Mouse (Mus musculus) urinary bladder, postnatal 25 days (tissue): Measurements from ENCODE around the gene Tmem201.
A peak's percentile ranks its signal among the peaks of the same experiment; 100 is the strongest.

ENCODE experiments used
- DNase-seq: peaks from one replicate; pipeline ENCODE4 v3.0.0; 2022; ENCODE audit warnings: low spot score

Tmem201 gene

DNA sequence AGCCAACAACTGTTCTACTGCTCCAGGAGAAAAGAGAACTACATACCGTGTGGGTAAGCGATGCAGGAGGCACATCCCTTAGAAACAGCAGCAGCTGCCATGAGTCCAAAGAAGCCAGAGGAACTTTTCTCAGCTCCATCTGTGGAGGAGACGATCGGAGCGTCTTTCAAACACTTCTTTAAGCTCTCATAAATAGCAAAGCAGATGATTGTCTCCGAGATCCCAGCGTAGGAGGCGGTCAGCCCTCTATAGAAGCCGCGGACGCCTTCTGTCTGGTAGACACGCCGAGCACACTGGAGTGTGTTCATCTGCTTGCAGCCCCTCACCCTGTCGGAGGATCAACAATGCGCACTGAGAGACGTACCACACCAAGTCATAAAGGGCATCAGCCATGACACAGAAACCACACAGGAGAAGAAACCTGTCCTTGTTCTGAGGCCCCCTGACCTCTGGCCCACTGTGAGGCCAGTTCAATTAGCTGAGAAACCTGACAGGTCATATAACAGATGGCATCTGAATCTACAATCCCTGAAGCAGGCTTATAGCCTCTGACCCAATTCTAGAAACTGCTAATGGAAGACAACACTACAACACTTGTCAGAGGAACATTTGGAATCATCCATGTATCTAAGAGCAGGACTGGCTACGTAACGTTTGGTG lies 11.3 kb upstream of the Tmem201 start:
- DNase-seq, result no peak

DNA sequence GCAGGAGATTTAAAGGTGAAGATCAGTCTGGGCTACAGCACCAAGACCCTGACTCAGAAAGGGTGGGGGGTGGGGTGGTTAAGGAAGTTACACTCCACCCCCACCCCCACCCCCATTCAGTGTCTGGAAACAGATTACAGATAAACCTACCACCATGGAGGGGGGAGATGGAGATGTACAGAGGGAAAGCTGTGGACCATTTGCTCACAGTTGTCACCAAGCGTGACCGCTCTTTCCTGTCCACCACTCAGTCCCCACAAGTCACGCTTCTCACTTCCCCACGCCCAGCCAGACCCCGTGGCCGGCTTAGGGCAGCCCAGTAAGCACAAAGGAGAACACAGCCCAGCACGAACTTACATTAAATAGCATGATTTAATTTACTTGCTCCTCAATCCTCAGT lies 6.3 kb upstream of the Tmem201 start:
- no peak for DNase-seq

DNA sequence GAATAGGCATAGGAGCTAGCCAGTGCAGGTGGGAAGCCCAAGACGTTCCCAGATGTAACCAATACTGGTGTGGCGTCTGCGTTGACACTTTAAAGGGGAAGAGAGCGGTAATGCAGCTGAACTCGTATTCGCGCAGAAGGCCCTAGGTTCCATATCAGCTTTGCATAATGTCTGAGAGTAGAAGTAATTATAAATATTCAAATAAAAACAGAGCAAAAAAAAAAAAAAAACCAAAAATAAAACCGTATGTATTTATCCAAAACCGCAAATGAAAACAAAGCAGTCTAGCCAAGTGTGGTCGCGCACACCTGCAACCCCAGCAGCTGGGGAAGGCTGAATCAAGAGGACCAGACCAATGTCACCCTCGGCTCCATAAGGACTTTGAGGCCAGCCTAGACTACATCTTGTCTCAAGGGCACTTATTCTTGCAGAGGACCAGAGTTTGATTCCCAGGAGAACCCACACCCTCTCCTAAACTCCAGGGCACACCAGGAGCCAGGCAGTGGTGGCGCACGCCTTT lies 4.2 kb upstream of the Tmem201 start:
- no peak for DNase-seq

DNA sequence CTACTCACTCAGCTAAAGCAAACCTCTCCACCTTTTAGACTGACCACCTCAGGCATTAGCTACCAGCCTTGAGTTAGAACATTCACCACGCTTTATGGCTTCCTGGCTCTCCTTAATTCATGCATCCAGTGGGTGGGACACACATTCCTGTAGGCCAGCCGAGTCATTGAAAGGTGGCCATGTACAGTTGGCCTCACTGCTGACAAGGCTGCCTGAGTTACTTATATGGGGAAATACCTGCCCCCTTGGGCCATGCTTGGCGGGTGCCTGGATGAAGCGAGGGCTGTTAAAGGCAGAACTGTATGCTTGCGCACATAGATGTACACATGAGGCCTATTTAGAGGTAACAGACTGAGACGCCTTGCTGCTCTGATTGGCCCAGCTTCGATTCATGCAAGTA lies 2.5 kb upstream of the Tmem201 start:
- DNase-seq, result no peak

DNA sequence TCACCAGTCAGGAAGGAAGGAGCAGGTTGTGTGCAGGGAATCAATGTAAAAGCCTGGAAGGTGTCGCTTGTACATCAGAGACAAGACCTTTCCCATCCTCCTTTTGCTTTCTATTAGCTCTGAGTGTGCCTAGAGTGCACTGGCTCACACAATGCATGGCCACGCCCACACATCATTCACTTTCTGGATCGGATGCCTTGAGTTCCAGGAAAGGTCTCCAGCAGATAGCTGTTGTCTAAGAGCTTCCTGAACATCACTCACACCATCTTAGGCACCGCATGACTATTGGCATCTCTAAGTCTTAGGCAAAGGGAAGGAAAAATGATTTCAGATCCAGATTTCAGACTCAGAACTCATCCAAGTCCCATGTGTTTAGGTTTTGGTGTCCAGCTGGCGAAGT lies 1.6 kb upstream of the Tmem201 start:
- no peak for DNase-seq

DNA sequence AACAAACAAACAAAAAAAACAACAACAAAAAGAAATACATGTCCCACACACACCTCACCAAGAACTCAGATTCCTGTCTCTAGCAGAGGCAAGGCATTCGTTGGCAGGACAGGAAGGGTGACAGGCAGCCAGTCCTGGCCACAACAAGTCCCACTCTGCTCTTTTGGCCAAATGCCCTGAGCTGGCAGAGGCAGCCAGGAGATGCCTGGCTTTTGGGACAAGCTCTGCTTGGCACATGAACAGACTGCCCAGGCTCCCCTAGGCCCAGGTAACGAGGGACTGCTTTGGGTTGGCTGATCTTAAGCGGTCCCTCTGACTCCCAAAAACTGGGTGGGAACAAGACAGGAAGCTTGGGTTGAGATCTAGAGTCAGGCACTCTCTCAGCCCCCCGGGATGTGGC lies 1.3 kb downstream of the Tmem201 start:
- DNase-seq, result peak; percentile 35

DNA sequence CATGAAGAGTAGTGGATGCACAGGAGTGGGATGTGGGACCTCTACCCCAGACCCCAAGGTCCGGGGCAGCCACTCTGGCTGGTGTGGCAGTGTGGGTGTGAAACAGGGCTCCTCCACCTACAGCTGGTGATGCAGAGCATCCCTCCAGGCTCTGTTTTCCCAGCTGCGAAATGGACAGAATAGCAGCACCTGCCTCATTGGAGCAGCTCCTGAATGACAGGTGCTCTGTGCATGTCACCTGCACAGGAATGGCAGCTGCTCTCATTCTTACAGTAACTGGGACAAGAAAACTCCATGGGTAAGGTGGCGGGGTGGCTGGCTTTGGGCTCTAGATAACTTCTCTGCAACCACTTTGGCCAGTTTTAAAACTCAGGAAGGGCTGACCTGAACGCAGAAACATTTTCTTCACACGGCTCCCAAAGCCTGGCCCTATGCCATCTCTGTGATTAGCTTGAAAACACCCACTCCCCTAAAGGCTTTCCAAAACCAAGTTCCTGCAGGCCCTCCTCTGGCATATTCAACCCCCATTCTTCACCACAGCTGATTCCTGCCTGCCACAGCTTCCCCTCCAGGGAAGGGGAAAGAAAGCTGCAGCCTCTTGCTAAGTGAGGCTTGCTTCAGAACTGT lies 2.1 kb downstream of the Tmem201 start:
- no peak for DNase-seq

DNA sequence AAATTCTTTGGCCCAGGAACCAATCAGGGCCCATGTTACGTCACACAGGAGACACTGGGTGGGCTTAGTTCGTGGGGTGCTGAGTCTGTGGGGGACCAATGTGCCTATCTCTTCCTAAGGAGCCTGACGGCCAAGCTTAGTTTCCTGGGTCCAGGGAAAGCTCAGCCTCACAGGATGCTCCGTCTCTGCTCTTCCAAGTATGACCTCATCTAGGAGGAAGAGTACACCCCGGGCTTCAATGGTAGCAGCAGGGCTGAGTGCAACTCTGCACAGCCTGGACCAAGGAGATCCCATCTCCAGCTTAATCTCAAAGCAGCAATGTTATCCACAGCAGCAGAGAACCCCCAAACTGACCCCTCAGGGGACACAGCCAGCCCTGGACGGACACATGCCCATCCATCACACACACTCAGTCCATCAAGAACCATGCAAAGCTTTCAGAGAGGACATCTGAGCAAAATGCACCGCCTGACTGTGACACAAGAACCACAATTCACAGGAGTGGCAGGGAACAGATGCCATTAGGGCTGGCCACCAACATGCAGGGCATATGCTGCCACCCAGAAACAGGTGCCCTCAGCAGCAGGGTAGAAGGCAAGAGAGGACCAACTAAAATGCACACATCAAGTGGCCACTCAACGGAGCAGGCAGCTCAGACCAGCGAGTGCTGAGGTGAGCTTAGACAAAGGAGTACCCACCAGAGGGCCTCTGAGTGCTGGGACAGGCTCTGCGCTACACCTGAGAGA lies 2.9 kb downstream of the Tmem201 start:
- DNase-seq, result no peak

- no peak for DNase-seq
Observed at GRCm38 (mm10) chr4:149734246-149734645, 3.6 kb downstream of the Tmem201 start.

DNA sequence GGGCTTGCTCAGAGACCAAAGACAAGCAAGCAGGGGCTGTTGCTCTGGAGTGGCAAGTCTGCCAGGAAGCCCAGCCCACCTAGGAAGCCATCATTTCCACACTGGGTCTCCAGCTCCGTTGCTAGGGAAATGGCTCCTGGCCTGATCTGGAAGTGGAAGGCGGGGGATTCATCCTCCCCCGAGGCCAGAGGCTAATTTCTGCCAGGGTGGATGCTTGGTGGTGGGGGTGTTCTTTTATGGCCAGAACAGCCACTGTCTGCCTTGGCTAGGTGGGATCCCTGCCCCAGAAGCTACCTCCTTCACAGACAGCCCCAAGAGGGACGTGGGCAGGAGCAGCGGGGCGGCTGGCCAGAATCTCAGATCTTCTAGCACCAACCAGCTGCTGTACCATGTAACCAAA lies 4.1 kb downstream of the Tmem201 start:
- DNase-seq, result no peak

DNA sequence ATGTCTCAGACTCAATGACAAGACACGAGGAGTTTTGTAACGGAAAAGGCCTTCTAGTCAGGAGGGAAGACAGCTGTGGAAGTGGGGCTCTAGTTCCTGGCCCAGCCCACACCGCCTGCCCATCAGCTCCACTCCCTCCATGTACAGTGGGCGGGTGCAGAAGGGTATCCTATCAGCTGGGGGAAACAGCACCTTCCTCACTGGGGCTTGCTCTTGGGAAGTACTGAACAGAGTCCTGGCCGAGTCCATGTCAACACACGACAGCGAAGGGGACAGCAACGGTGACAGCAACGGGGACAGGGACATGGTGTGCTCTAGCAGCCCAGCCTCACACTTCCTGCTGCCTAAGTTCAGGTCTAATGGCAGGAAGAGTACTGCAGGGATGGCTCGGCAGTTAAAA lies 5.0 kb downstream of the Tmem201 start:
- DNase-seq, result no peak

DNA sequence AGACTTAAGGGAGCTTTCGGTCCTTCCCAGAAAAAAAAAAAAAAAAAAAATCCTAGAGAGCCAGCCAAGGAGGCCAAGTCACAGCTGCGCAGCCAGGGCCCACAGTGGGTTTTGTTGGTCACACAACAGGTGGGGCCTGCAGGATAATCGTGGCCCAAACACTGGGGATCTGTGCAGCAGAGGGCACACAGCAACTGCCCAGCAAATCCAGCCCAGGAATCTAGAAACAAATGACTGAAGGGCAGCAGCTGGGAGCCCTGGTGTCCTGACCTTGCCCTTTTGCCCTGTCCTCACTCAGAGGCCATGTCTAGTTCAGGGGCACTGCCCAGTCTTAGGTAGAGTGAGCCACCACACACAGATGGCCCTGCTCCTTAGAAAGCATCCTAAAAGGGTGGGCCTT lies 5.5 kb downstream of the Tmem201 start:
- no peak for DNase-seq

- no peak for DNase-seq
Observed at GRCm38 (mm10) chr4:149730827-149731226, 7.0 kb downstream of the Tmem201 start.

GRCm38 (mm10) chr4:149728810-149729209 lies 9.0 kb downstream of the Tmem201 start:
- no peak for DNase-seq

DNA sequence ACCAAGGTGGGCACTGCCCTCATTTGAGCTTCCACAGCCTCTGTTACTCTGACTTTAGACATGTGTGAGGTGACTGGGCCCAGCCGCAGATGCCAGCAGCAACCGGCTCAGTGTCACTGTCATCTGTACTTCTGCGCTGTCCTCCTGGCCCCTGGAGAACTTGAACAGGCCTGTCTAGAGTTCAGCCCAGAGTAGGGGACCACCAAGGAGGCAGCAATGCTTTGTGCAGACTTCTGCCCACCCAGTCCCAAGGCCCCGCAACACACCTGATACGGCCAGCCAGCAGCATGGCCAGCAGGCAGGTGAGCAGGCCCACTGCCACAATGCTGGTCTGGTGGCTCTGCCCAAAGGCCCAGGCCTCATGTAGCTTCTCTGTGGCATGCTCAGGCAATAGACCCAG lies 10.2 kb downstream of the Tmem201 start:
- no peak for DNase-seq

GRCm38 (mm10) chr4:149725661-149726350 lies 12.0 kb downstream of the Tmem201 start:
- DNase-seq, result peak; percentile 80

DNA sequence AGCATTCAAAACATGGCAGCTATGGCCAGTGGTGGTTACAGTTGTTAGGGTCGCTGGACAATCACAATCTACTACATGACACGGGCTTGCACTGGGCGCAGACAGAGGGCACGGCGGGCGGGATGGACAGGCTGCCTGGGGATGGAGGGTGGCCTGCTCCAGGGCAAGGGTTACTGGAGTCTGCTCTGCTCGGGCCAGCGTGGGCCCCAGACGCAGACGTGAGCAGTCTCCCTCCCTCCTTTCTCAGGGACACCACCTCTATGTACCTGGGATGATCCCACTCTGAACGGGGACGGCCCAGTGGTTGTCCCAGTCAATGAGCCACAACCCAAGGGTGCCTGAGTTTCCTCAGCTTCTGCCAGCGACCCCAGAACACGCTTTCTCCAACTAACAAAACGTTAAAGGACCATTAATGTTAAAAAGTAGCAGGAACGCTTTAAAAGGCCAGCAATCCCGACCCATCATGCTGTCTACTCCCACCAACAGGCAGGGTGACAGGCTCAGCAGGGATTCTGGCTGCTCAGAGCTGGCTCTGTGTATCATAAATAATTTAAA lies 12.9 kb downstream of the Tmem201 start:
- no peak for DNase-seq

- DNase-seq, result peak; percentile 49
Observed at GRCm38 (mm10) chr4:149723855-149724731, 13.8 kb downstream of the Tmem201 start.

- no peak for DNase-seq
Observed at GRCm38 (mm10) chr4:149723021-149723390, 14.8 kb downstream of the Tmem201 start.

- DNase-seq, result no peak
Observed at GRCm38 (mm10) chr4:149722104-149723020, 15.5 kb downstream of the Tmem201 start.
